Mouse (Mus musculus) kidney, adult 2 months (tissue): ENCODE data around the gene Cacna1c.

Experiments
- CTCF ChIP-seq: fragments of 200-500 bp; conservative IDR thresholded peaks from 2 replicates; pipeline ENCODE4 v1.5.1; 2011; ENCODE audit warnings: low read depth, mild to moderate bottlenecking, control low read depth, low read length, moderate library complexity, mixed read lengths; ENCODE audit not compliant: insufficient read depth, insufficient read length
- POLR2A ChIP-seq: fragments of 200-500 bp; IDR thresholded peaks from one replicate; pipeline ENCODE4 v1.6.1; 2011; ENCODE audit warnings: low read depth, low read length, control low read depth

GRCm38 (mm10) chr6:119193571-119194154, 2.6 kb downstream of the Cacna1c start:
- no peak for TF ChIP-seq CTCF
- no peak for TF ChIP-seq POLR2A
